Mouse (Mus musculus) ES-E14 (cell line): ENCODE results near the gene Guca2a. TPM values are rescaled to one million over a fixed set of nuclear protein-coding genes. Genes with fewer than 3 reads are reported as not detected.

Experiments
- DNase-seq: peaks from one replicate; pipeline ENCODE4 v3.0.0-alpha.2; 2013; ENCODE audit warnings: low read depth, low spot score
- H3K27ac ChIP-seq: 2 replicates; pipeline ENCODE4 v1.5.1; 2012; ENCODE audit warnings: low read depth, mild to moderate bottlenecking, low read length, moderate library complexity, mixed read lengths; ENCODE audit not compliant: poor library complexity, insufficient read depth, severe bottlenecking
- H3K36me3 ChIP-seq: 2 replicates; pipeline ENCODE4 v1.6.1; 2012; ENCODE audit warnings: mild to moderate bottlenecking, low read length, moderate library complexity, mixed read lengths; ENCODE audit not compliant: control insufficient read depth, poor library complexity, insufficient read depth, severe bottlenecking
- H3K4me1 ChIP-seq, 2 experiments: fragments of 150-350 bp in 1 of 2; sonication (generic) in 1 of 2; 2 replicates each; pipeline ENCODE4 v1.6.1; 2012; ENCODE audit warnings: low read length in 2 of 2, mild to moderate bottlenecking in 1 of 2, mixed read lengths in 1 of 2; ENCODE audit not compliant: control insufficient read depth in 2 of 2, insufficient read depth in 2 of 2, poor library complexity in 1 of 2
- H3K4me3 ChIP-seq, 2 experiments: fragments of 150-350 bp in 1 of 2; sonication (generic) in 1 of 2; 2 replicates each; pipeline ENCODE4 v1.5.1; 2012; ENCODE audit warnings: low read length in 2 of 2, low read depth in 1 of 2, mild to moderate bottlenecking in 1 of 2, mixed read lengths in 1 of 2; ENCODE audit not compliant: insufficient read depth in 1 of 2, poor library complexity in 1 of 2, severe bottlenecking in 1 of 2
- H3K9ac ChIP-seq: 2 replicates; pipeline ENCODE4 v1.6.1; 2012; ENCODE audit warnings: low read depth, mild to moderate bottlenecking, low read length, mixed read lengths; ENCODE audit not compliant: poor library complexity, insufficient read depth, severe bottlenecking
- H3K9me3 ChIP-seq: fragments of 150-350 bp; sonication (generic); 2 replicates; pipeline ENCODE4 v1.6.1; 2012; ENCODE audit warnings: low read depth, mild to moderate bottlenecking, low read length; ENCODE audit not compliant: control insufficient read depth, insufficient read depth
- CHD2 ChIP-seq: IDR thresholded peaks from 2 replicates; pipeline ENCODE4 v1.6.1; 2014; ENCODE audit warnings: mild to moderate bottlenecking, low read depth, low read length, inconsistent platforms
- HCFC1 ChIP-seq: IDR thresholded peaks from 2 replicates; pipeline ENCODE4 v1.6.1; 2012; ENCODE audit warnings: low read length, inconsistent platforms, borderline replicate concordance; ENCODE audit not compliant: insufficient read depth
- MAFK ChIP-seq: IDR thresholded peaks from 2 replicates; pipeline ENCODE4 v1.6.1; 2014; ENCODE audit warnings: mild to moderate bottlenecking, low read depth, low read length, inconsistent platforms; ENCODE audit not compliant: insufficient read depth
- ZC3H11A ChIP-seq: IDR thresholded peaks from 2 replicates; pipeline ENCODE4 v1.6.1; 2012; ENCODE audit warnings: low read depth, mild to moderate bottlenecking, inconsistent platforms, low read length, borderline replicate concordance
- ZNF384 ChIP-seq: IDR thresholded peaks from 2 replicates; pipeline ENCODE4 v1.6.1; 2012; ENCODE audit warnings: low read depth, low read length, inconsistent platforms
- in situ Hi-C, 2 experiments: fragments of 600-800 bp; cut with MboI; formaldehyde crosslinking; loops; one replicate each; pipeline ENCODE4 v1.15.1; 2025; ENCODE audit warnings: low sequenced_read_pairs in 2 of 2, inconsistent platforms in 1 of 2; ENCODE audit not compliant: unreplicated experiment in 2 of 2
- total RNA-seq: library from RNA; depleted of rRNA; stranded (reverse); fragments of 300-350 nt; gene quantifications from 2 replicates; pipeline ENCODE4 v1.2.3, GENCODE M21; 2012

The Guca2a gene
- total RNA-seq, 1 experiment = not detected

DNA sequence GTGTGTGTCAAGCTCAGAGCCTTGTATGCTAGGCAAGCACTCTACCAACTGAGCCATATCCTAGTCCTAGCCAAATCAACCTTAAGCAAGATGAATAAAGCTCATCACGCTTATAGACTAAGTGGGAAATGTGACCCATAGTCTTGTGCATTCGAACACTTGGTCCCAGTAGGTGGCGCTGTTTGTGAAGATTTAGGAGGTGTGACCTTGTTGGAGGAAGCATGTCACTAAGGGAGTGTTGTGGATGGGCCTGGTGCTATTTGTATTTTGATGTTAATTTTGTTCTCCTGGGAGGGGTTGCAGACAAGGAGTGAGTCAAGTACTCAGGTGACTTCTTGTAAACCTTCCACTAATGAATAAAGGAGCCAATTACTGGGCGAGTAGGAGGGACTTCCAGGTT, 5.2 kb downstream of the Guca2a start:
- DNase-seq = peak; percentile 59
- Histone ChIP-seq H3K27ac (no peak overlapping the region), H3K36me3 (no peaks in the 10 kb centered on the region), H3K4me3 (no peak overlapping the region), H3K9me3 (no peaks in the 10 kb centered on the region), H3K9ac (no peak overlapping the region), H3K4me1 (no peaks in the 10 kb centered on the region)
- TF ChIP-seq ZC3H11A = no peak
- TF ChIP-seq MAFK = no peak
- no peak for TF ChIP-seq ZNF384
- no peak for TF ChIP-seq HCFC1
- no peak for TF ChIP-seq CHD2
- in situ Hi-C loops = no loop called here

DNA sequence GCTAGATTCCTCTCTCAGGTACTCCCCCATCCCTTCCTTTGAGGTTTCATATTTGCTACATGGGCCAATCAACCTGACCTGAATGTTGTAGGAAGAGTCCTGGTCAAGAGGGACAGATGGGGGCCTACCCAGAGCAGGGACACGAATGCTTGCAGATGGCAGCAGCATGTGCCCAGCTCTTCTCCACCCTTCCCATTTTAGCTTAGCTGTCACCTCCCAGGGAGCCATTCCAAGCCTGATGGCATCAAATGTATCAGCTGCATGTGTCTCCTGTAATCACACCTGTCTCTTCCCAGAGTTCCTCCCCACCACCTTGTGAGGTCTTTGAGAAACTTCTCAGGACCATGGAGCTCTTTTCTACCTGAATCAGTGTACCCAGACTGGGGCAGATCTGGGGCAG, 19.5 kb downstream of the Guca2a start:
- no peak for TF ChIP-seq HCFC1

DNA sequence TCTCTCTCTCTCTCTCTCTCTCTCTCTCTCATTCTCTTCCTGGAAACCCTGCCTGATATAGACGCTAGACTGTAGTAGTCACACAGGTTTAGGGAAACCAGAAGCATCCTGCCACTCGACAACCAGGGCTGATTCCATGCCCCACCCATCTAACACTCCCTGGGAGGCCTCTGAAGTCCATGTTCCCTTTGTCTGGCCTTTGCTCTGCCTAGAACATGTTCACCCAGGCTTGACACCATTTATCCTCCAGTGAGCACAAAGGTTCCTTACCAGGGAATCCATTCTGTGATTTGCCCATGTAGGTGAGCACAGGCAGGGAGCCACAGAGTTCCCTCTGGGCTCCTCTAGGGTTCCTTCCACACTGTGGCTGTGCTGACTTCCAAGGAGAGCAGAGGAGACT, 20.7 kb downstream of the Guca2a start:
- Histone ChIP-seq H3K36me3 (no peaks in the 10 kb centered on the region), H3K4me1 (no peaks in the 10 kb centered on the region), H3K27ac (no peak overlapping the region), H3K9me3 (no peaks in the 10 kb centered on the region), H3K4me3 (no peak overlapping the region), H3K9ac (no peak overlapping the region)
- in situ Hi-C loops = no loop called here
- no peak for DNase-seq
- TF ChIP-seq ZNF384 (no peak), CHD2 (no peak), ZC3H11A (no peak), MAFK (no peak), HCFC1 (no peak)

More for the DNA sequence above, 19.5 kb downstream of the Guca2a start:
- in situ Hi-C loops = no loop called here
- no peaks in the 10 kb centered on the region for H3K9me3 ChIP-seq
- no peak for DNase-seq
- no peak overlapping the region for H3K9ac ChIP-seq
- H3K36me3 ChIP-seq = no peaks in the 10 kb centered on the region
- H3K4me3 ChIP-seq = no peak overlapping the region
- no peak overlapping the region for H3K27ac ChIP-seq
- H3K4me1 ChIP-seq = no peaks in the 10 kb centered on the region

DNA sequence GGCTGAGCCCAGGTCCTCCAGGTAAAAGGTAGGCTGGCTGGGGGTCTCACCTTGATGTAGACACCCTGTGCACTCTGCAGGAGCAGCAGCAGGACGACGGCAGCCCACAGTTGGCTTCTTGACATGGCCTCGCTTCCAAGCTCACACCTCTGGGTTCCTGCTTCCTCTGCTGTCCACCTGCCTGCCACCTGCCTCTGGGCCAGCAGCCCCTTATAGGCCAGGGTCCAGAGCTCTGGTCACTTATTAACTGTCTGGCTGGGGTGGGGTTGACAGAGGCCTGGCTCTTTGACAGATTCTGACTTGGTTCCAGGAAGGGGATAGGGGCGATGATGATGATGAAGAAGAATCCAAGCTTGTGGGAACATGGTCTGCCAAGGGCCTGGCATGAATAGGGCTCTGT, 21.2 kb downstream of the Guca2a start, which contains the start of gene Guca2b:
Gene Guca2b (minus strand): TSS at position 224 of the 400 bp plus-strand sequence.
- no peak for DNase-seq
- no peak for TF ChIP-seq HCFC1
- no peak for TF ChIP-seq MAFK
- TF ChIP-seq ZC3H11A = no peak
- no peak for TF ChIP-seq ZNF384
- no peak for TF ChIP-seq CHD2

DNA sequence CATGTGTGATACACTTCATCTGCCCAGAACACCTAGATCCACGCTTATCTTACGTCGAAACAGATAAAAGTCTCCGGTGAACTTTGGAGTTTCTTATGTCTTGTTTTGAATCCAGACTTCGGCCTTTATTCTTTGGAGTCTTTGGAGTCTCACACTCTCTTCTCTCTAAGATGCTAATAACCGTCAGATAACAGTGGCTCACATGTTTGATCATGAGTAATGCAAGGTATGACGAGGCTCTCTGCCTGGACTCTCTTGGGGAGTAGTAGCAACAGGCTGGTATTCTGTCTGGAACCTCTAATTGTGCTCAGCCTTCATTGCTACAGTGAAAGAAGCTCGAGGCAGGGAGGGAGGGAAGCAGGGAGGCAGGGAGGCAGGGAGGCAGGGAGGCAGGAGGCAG, 22.5 kb downstream of the Guca2a start:
- DNase-seq = no peak
- no peak overlapping the region for H3K27ac ChIP-seq
- H3K4me1 ChIP-seq = no peaks in the 10 kb centered on the region
- no peak for TF ChIP-seq ZC3H11A
- TF ChIP-seq MAFK = no peak
- no peak for TF ChIP-seq HCFC1
- TF ChIP-seq ZNF384 = no peak
- no peak overlapping the region for H3K4me3 ChIP-seq
- no peaks in the 10 kb centered on the region for H3K9me3 ChIP-seq
- no peaks in the 10 kb centered on the region for H3K36me3 ChIP-seq
- in situ Hi-C loops = no loop called here
- no peak overlapping the region for H3K9ac ChIP-seq

More for the DNA sequence above, 21.2 kb downstream of the Guca2a start, which contains the start of gene Guca2b:
- Histone ChIP-seq H3K4me1 (no peaks in the 10 kb centered on the region), H3K27ac (no peak within 1 kb of the TSS), H3K36me3 (no peaks in the 10 kb centered on the region), H3K9me3 (no peaks in the 10 kb centered on the region), H3K9ac (no peak within 1 kb of the TSS), H3K4me3 (no peak within 1 kb of the TSS)
- in situ Hi-C loops = no loop called here
